Mouse (Mus musculus): Measurements from ENCODE around the gene Exoc4. TPM values are rescaled to one million over a fixed set of nuclear protein-coding genes. Genes with fewer than 3 reads are reported as not detected.

Gene Exoc4
- total and polyA plus RNA-seq, 3 experiments, result 10.5 to 86.2 (median 80.5) TPM

DNA sequence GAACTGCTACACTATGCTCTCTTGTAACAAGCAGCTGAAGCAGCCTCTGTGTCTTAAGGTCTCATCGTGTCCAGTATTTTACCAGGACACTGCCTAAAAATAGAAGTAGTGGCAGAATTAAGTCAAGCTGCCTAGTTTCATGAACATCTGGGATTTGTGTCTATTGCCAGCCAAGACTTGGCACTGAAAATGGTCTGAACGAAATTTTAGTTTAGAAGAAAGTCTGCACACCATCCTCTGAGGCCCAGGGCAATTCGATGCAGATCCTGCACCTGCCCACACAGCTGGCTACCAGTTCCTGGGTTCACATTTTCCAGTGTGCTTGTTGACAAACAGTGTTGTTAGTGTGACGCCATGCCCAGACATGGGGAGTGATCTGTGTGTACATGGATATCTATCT is 303.0 kb downstream of the Exoc4 start:
- no peaks in the 10 kb centered on the region for H3K4me1 ChIP-seq (ENCODE audit: insufficient read depth, low read depth, low read length)
- DNase-seq (ENCODE audit: low spot score), result no peak
- no peak for ATAC-seq (ENCODE audit: extremely low read depth, insufficient number of reproducible peaks, low FRiP score, poor library complexity, severe bottlenecking)
- H3K9me3 ChIP-seq (replicated peaks), result no peaks in the 10 kb centered on the region
- no peaks in the 10 kb centered on the region for H3K27me3 ChIP-seq (ENCODE audit: insufficient read depth, low read length)
- H3K36me3 ChIP-seq (replicated peaks), result peaks cover 10% of the 10 kb centered on the region
- TF ChIP-seq CTCF (IDR thresholded peaks at IDR 0.05; ENCODE audit: low read depth, low read length) (no peak), POLR2AphosphoS5 (IDR thresholded peaks at IDR 0.05; ENCODE audit: insufficient replicate concordance, low read depth, low read length) (no peak), GATA2 (IDR thresholded peaks at IDR 0.05; ENCODE audit: borderline replicate concordance, low read depth, low read length) (no peak), TAL1 (conservative IDR thresholded peaks at IDR 0.05; ENCODE audit: low read depth, low read length) (no peak), GATA1 (IDR thresholded peaks at IDR 0.05; ENCODE audit: borderline replicate concordance, low read length) (no peak)
- H3K4me3 ChIP-seq (ENCODE audit: low read depth, low read length), result no peak overlapping the region

DNA sequence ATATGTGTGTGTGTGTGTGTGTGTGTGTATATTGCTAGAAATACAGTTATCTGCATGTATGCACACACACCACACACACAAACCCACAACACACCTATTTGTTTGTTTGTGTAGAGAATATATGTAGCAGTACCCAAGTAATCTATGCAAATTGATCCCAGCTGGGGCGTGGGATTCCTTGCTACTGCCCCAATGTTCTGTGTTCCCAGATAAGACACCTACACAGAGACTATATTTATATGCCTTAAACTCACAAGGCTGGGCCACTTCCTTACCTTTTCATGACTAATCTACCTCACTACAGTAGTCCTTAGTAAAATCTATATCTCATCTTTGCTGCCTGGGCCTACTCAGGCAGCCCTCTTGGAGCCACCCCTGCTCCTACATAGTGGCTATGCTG is 312.0 kb downstream of the Exoc4 start:
- no peaks in the 10 kb centered on the region for H3K4me1 ChIP-seq (ENCODE audit: insufficient read depth, low read depth, low read length)
- TF ChIP-seq GATA2 (IDR thresholded peaks at IDR 0.05; ENCODE audit: borderline replicate concordance, low read depth, low read length) (no peak), CTCF (IDR thresholded peaks at IDR 0.05; ENCODE audit: low read depth, low read length) (no peak), GATA1 (IDR thresholded peaks at IDR 0.05; ENCODE audit: borderline replicate concordance, low read length) (no peak), TAL1 (conservative IDR thresholded peaks at IDR 0.05; ENCODE audit: low read depth, low read length) (no peak), POLR2AphosphoS5 (IDR thresholded peaks at IDR 0.05; ENCODE audit: insufficient replicate concordance, low read depth, low read length) (no peak)
- H3K36me3 ChIP-seq (replicated peaks), result peaks cover under 1% of the 10 kb centered on the region
- DNase-seq (ENCODE audit: low spot score) (no peak), ATAC-seq (ENCODE audit: extremely low read depth, insufficient number of reproducible peaks, low FRiP score, poor library complexity, severe bottlenecking) (no peak)
- H3K4me3 ChIP-seq (ENCODE audit: low read depth, low read length), result no peak overlapping the region
- H3K9me3 ChIP-seq (replicated peaks), result no peaks in the 10 kb centered on the region
- H3K27me3 ChIP-seq (ENCODE audit: insufficient read depth, low read length), result no peaks in the 10 kb centered on the region

DNA sequence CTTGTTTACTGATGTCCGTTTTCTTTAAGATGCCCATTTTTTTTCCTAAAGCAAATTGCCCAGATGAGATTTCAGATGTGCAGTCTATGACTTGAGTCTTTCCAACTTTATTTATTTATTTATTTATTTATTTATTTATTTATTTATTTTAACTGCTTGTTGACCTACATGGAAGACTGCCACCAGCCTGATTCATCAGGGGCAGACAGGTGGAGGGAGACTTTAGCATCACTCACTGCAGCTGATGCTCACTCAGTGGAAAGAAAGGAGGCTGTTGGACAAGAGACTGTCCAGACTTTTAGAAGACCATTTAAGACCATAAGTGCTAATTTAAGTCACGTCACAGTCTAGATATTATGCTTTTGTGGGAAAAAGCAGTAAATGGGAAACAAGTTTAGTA is 313.0 kb downstream of the Exoc4 start:
- H3K4me1 ChIP-seq (ENCODE audit: insufficient read depth, low read depth, low read length), result no peaks in the 10 kb centered on the region
- TF ChIP-seq POLR2AphosphoS5 (IDR thresholded peaks at IDR 0.05; ENCODE audit: insufficient replicate concordance, low read depth, low read length), result no peak
- TF ChIP-seq TAL1 (conservative IDR thresholded peaks at IDR 0.05; ENCODE audit: low read depth, low read length), result no peak
- no peak for TF ChIP-seq GATA2 (IDR thresholded peaks at IDR 0.05; ENCODE audit: borderline replicate concordance, low read depth, low read length)
- TF ChIP-seq CTCF (IDR thresholded peaks at IDR 0.05; ENCODE audit: low read depth, low read length), result no peak
- no peak for TF ChIP-seq GATA1 (IDR thresholded peaks at IDR 0.05; ENCODE audit: borderline replicate concordance, low read length)
- no peaks in the 10 kb centered on the region for H3K9me3 ChIP-seq (replicated peaks)
- no peaks in the 10 kb centered on the region for H3K27me3 ChIP-seq (ENCODE audit: insufficient read depth, low read length)
- ATAC-seq (ENCODE audit: extremely low read depth, insufficient number of reproducible peaks, low FRiP score, poor library complexity, severe bottlenecking) (no peak), DNase-seq (ENCODE audit: low spot score) (no peak)
- H3K36me3 ChIP-seq (replicated peaks), result no peaks in the 10 kb centered on the region
- H3K4me3 ChIP-seq (ENCODE audit: low read depth, low read length), result no peak overlapping the region

- ATAC-seq (ENCODE audit: extremely low read depth, insufficient number of reproducible peaks, low FRiP score, poor library complexity, severe bottlenecking), result no peak
- H3K9me3 ChIP-seq (replicated peaks), result no peaks in the 10 kb centered on the region
- DNase-seq (ENCODE audit: low spot score), result no peak
Observed at GRCm38 (mm10) chr6:33575947-33576346, 327.1 kb downstream of the Exoc4 start.

GRCm38 (mm10) chr6:33608469-33608868 is 359.6 kb downstream of the Exoc4 start:
- no peak for DNase-seq (ENCODE audit: low spot score)
- ATAC-seq (ENCODE audit: extremely low read depth, insufficient number of reproducible peaks, low FRiP score, poor library complexity, severe bottlenecking), result no peak
- no peaks in the 10 kb centered on the region for H3K9me3 ChIP-seq (replicated peaks)
- no peak overlapping the region for H3K4me3 ChIP-seq (ENCODE audit: low read depth, low read length)
- H3K36me3 ChIP-seq (replicated peaks), result peaks cover 8% of the 10 kb centered on the region
- no peaks in the 10 kb centered on the region for H3K4me1 ChIP-seq (ENCODE audit: insufficient read depth, low read depth, low read length)
- TF ChIP-seq CTCF (IDR thresholded peaks at IDR 0.05; ENCODE audit: low read depth, low read length) (no peak), POLR2AphosphoS5 (IDR thresholded peaks at IDR 0.05; ENCODE audit: insufficient replicate concordance, low read depth, low read length) (no peak), GATA1 (IDR thresholded peaks at IDR 0.05; ENCODE audit: borderline replicate concordance, low read length) (no peak), TAL1 (conservative IDR thresholded peaks at IDR 0.05; ENCODE audit: low read depth, low read length) (no peak), GATA2 (IDR thresholded peaks at IDR 0.05; ENCODE audit: borderline replicate concordance, low read depth, low read length) (no peak)
- H3K27me3 ChIP-seq (ENCODE audit: insufficient read depth, low read length), result no peaks in the 10 kb centered on the region

More at GRCm38 (mm10) chr6:33575947-33576346, 327.1 kb downstream of the Exoc4 start:
- Histone ChIP-seq H3K27me3 (ENCODE audit: insufficient read depth, low read length) (no peaks in the 10 kb centered on the region), H3K4me1 (ENCODE audit: insufficient read depth, low read depth, low read length) (no peaks in the 10 kb centered on the region), H3K36me3 (replicated peaks) (peaks cover 8% of the 10 kb centered on the region), H3K4me3 (ENCODE audit: low read depth, low read length) (no peak overlapping the region)
- TF ChIP-seq TAL1 (conservative IDR thresholded peaks at IDR 0.05; ENCODE audit: low read depth, low read length) (no peak), GATA1 (IDR thresholded peaks at IDR 0.05; ENCODE audit: borderline replicate concordance, low read length) (no peak)

- Histone ChIP-seq H3K9me3 (replicated peaks) (peaks cover 3% of the 10 kb centered on the region), H3K4me3 (ENCODE audit: low read depth, low read length) (no peak overlapping the region), H3K27me3 (ENCODE audit: insufficient read depth, low read length) (no peaks in the 10 kb centered on the region), H3K36me3 (replicated peaks) (peaks cover 4% of the 10 kb centered on the region), H3K4me1 (ENCODE audit: insufficient read depth, low read depth, low read length) (no peaks in the 10 kb centered on the region)
- no peak for DNase-seq (ENCODE audit: low spot score)
- no peak for ATAC-seq (ENCODE audit: extremely low read depth, insufficient number of reproducible peaks, low FRiP score, poor library complexity, severe bottlenecking)
- TF ChIP-seq POLR2AphosphoS5 (IDR thresholded peaks at IDR 0.05; ENCODE audit: insufficient replicate concordance, low read depth, low read length), result no peak
- TF ChIP-seq GATA1 (IDR thresholded peaks at IDR 0.05; ENCODE audit: borderline replicate concordance, low read length), result no peak
Observed at GRCm38 (mm10) chr6:33613978-33614377, 365.1 kb downstream of the Exoc4 start.

- no peak for DNase-seq (ENCODE audit: low spot score)
Observed at GRCm38 (mm10) chr6:33618590-33618989, 369.7 kb downstream of the Exoc4 start.

More at GRCm38 (mm10) chr6:33618590-33618989, 369.7 kb downstream of the Exoc4 start:
- no peaks in the 10 kb centered on the region for H3K4me1 ChIP-seq (ENCODE audit: insufficient read depth, low read depth, low read length)
- peaks cover 3% of the 10 kb centered on the region for H3K9me3 ChIP-seq (replicated peaks)
- no peak; the same call in 1 of the 2 replicates for ATAC-seq (ENCODE audit: extremely low read depth, insufficient number of reproducible peaks, low FRiP score, poor library complexity, severe bottlenecking)
- H3K27me3 ChIP-seq (ENCODE audit: insufficient read depth, low read length), result no peaks in the 10 kb centered on the region
- H3K36me3 ChIP-seq (replicated peaks), result no peaks in the 10 kb centered on the region
- H3K4me3 ChIP-seq (ENCODE audit: low read depth, low read length), result no peak overlapping the region
- no peak for TF ChIP-seq CTCF (IDR thresholded peaks at IDR 0.05; ENCODE audit: low read depth, low read length)
- no peak for TF ChIP-seq POLR2AphosphoS5 (IDR thresholded peaks at IDR 0.05; ENCODE audit: insufficient replicate concordance, low read depth, low read length)
- no peak for TF ChIP-seq TAL1 (conservative IDR thresholded peaks at IDR 0.05; ENCODE audit: low read depth, low read length)
- no peak for TF ChIP-seq GATA2 (IDR thresholded peaks at IDR 0.05; ENCODE audit: borderline replicate concordance, low read depth, low read length)
- no peak for TF ChIP-seq GATA1 (IDR thresholded peaks at IDR 0.05; ENCODE audit: borderline replicate concordance, low read length)

Measured in G1E (cell line).